Comparison of ENCODE assay signal across 8 mouse cellular contexts in the genomic region with DNA sequence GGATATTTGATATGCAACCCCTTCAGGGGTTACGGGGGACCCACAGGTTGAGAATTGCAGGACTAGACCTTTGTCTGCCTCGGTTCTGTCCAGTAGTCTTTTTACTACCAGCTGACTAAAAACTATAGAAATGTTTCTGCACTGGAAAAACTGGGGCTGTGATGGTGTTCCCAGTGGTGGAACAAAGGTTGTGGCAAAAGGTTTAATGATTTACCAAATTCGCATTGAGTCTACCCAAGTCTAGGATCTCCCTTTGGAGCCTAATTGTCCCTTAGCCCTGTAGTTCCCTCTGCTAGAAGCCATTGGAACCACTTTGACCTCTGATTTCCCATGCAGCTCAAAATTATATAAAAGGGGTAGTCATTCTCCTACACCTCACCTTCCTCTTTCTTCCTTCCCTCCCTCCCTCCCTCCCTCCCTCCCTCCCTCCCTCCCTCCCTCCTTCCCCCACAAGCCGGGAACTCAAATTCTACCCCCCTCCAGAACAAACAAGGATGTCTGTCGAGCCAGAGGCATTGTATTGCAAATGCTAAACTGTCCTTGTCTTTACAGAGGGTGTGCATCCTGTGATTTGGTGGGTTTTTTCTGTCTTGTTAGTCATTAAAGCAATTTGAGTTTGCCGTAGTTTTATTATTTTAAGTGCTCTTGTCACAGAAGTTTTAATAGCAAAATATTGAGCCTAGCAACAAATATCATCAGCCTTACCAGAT. TPM values are rescaled to one million over a fixed set of nuclear protein-coding genes. Genes with fewer than 3 reads are reported as not detected.
DNase-seq lines count a peak whose midpoint lies in the region; ATAC-seq lines count a peak whose summit lies in the region.

No protein-coding gene starts in this region.

- H3K9ac ChIP-seq in intestine, embryonic 16.5 days (ENCODE audit: low read depth, low read length): 0 out of 2 replicates have a peak overlapping the region, but pooled peaks have one; percentile 32
- peak overlapping the region; percentile 90; the same call in 1 of the 2 replicates for H3K9ac ChIP-seq in midbrain, embryonic 15.5 days

- intact Hi-C loops in heart, postnatal 10 days (cut with DNase I): loop anchor here (5.0 kb wide), 2 partner anchors 40 to 190 kb away; a partner anchor contains a TSS

- no peaks in the 10 kb centered on the region for H3K9me3 ChIP-seq in heart, embryonic 10.5 days
- H3K9me3 ChIP-seq in intestine, embryonic 16.5 days (ENCODE audit: control insufficient read depth, low read length): no peaks in the 10 kb centered on the region
- H3K9me3 ChIP-seq in midbrain, embryonic 15.5 days: no peaks in the 10 kb centered on the region

- peak overlapping the region; percentile 82 for H3K4me2 ChIP-seq in intestine, embryonic 16.5 days (ENCODE audit: low read depth, low read length)
- H3K4me2 ChIP-seq in midbrain, embryonic 15.5 days: peak overlapping the region; percentile 85

- 29% methylated on average over 5 of the region's 6 CpGs for WGBS in heart, embryonic 10.5 days
- WGBS in intestine, embryonic 16.5 days: 14% methylated on average over 5 of the region's 6 CpGs
- 13% methylated on average over 6 of the region's 6 CpGs for WGBS in midbrain, embryonic 15.5 days

- no peak for ATAC-seq in intestine, embryonic 16.5 days
- no peak for ATAC-seq in midbrain, embryonic 15.5 days (replicated peaks)

- peak overlapping the region; percentile 95 for H3K4me3 ChIP-seq in heart, embryonic 10.5 days
- H3K4me3 ChIP-seq in brown adipose tissue, adult 24 weeks (ENCODE audit: insufficient read depth, low read depth, low read length): peak overlapping the region; percentile 36
- peak overlapping the region; percentile 98 for H3K4me3 ChIP-seq in intestine, embryonic 16.5 days (ENCODE audit: low read length)
- peak overlapping the region; percentile 91 for H3K4me3 ChIP-seq in midbrain, embryonic 15.5 days

- H3K4me1 ChIP-seq in heart, embryonic 10.5 days: peaks cover 18% of the 10 kb centered on the region
- peaks cover 2% of the 10 kb centered on the region; the same call in 1 of the 2 replicates for H3K4me1 ChIP-seq in brown adipose tissue, adult 24 weeks (ENCODE audit: control insufficient read depth, insufficient read depth, insufficient read length, low read length)
- H3K4me1 ChIP-seq in intestine, embryonic 16.5 days (ENCODE audit: control insufficient read depth, insufficient read depth, low read length): peaks cover 22% of the 10 kb centered on the region
- H3K4me1 ChIP-seq in midbrain, embryonic 15.5 days: peaks cover 28% of the 10 kb centered on the region

- H3K27ac ChIP-seq in heart, embryonic 10.5 days: no peak overlapping the region
- no peak overlapping the region for H3K27ac ChIP-seq in brown adipose tissue, adult 24 weeks (replicated peaks; ENCODE audit: low read depth, low read length)
- H3K27ac ChIP-seq in intestine, embryonic 16.5 days (ENCODE audit: low read length): peak overlapping the region; percentile 77
- H3K27ac ChIP-seq in midbrain, embryonic 15.5 days: no peak overlapping the region

- H3K27me3 ChIP-seq in heart, embryonic 10.5 days (ENCODE audit: insufficient read depth, poor library complexity, severe bottlenecking): no peaks in the 10 kb centered on the region
- no peaks in the 10 kb centered on the region for H3K27me3 ChIP-seq in intestine, embryonic 16.5 days (replicated peaks; ENCODE audit: control insufficient read depth, insufficient read depth, low read length)
- no peaks in the 10 kb centered on the region for H3K27me3 ChIP-seq in midbrain, embryonic 15.5 days (replicated peaks)

- H3K36me3 ChIP-seq in heart, embryonic 10.5 days: peaks cover 5% of the 10 kb centered on the region; the same call in 1 of the 2 replicates
- H3K36me3 ChIP-seq in intestine, embryonic 16.5 days (ENCODE audit: control insufficient read depth, insufficient read depth, low read length): no peaks in the 10 kb centered on the region
- no peaks in the 10 kb centered on the region for H3K36me3 ChIP-seq in midbrain, embryonic 15.5 days (replicated peaks)

- DNase-seq in heart, embryonic 10.5 days (ENCODE audit: low spot score): no peak
- no peak for DNase-seq in heart, postnatal 10 days
- no peak for DNase-seq in spleen, postnatal 36 days (ENCODE audit: low spot score in 2 of 2)
- DNase-seq in ovary, adult 18-20 months (ENCODE audit: low spot score): no peak
- DNase-seq in cerebellum, postnatal 14 days: no peak

RNA-seq across cellular contexts. Expression of a gene that starts 2.0 kb away (rescaled TPM):
- 66.6 and 87.3 TPM in 2 replicates for polyA plus RNA-seq in heart, embryonic 10.5 days (2016; fragmentation: Nextera tagmentation; extraction: Ambion mirVana)
- 100 to 1,000 TPM; 130 to 141 TPM for total RNA-seq in heart, postnatal 10 days (2021)
- polyA plus RNA-seq in brown adipose tissue, adult 24 weeks (2012; ENCODE audit: insufficient read depth, insufficient read length, missing spikeins): 115 and 160 TPM in 2 replicates
- polyA plus RNA-seq in intestine, embryonic 16.5 days (2015; fragmentation: Nextera tagmentation; extraction: Ambion mirVana): 72.9 and 73.6 TPM in 2 replicates
- polyA plus RNA-seq in midbrain, embryonic 15.5 days (2015; fragmentation: Nextera tagmentation; extraction: Ambion mirVana): 92.5 and 99.2 TPM in 2 replicates

RNA-seq across cellular contexts. Expression of a gene that starts 2.2 kb away (rescaled TPM):
- 9.0 TPM in 2 replicates for polyA plus RNA-seq in heart, embryonic 10.5 days (2016; fragmentation: Nextera tagmentation; extraction: Ambion mirVana)
- 1 to 10 TPM; 7.4 to 7.7 TPM for total RNA-seq in heart, postnatal 10 days (2021)
- 6.3 and 9.9 TPM in 2 replicates for polyA plus RNA-seq in brown adipose tissue, adult 24 weeks (2012; ENCODE audit: insufficient read depth, insufficient read length, missing spikeins)
- 5.8 and 7.1 TPM in 2 replicates for polyA plus RNA-seq in intestine, embryonic 16.5 days (2015; fragmentation: Nextera tagmentation; extraction: Ambion mirVana)
- 5.2 and 7.0 TPM in 2 replicates for polyA plus RNA-seq in midbrain, embryonic 15.5 days (2015; fragmentation: Nextera tagmentation; extraction: Ambion mirVana)

RNA-seq across cellular contexts. Expression of a gene that starts 42.7 kb away (rescaled TPM):
- polyA plus RNA-seq in heart, embryonic 10.5 days (2016; fragmentation: Nextera tagmentation; extraction: Ambion mirVana): not detected in 2 replicates
- not detected for total RNA-seq in heart, postnatal 10 days (2021)
- polyA plus RNA-seq in brown adipose tissue, adult 24 weeks (2012; ENCODE audit: insufficient read depth, insufficient read length, missing spikeins): 2.9 TPM in 1 of 2 replicates, not detected in the other
- polyA plus RNA-seq in intestine, embryonic 16.5 days (2015; fragmentation: Nextera tagmentation; extraction: Ambion mirVana): not detected in 2 replicates
- polyA plus RNA-seq in midbrain, embryonic 15.5 days (2015; fragmentation: Nextera tagmentation; extraction: Ambion mirVana): not detected in 2 replicates

Comparison
In these comparisons a context has a peak if more than half of its experiments do, and no peak if none do; other contexts are left out.
1. H3K4me3 ChIP-seq: peak in every context shown above with its lines; median percentile 98 in intestine, embryonic 16.5 days; 95 in heart, embryonic 10.5 days; 91 in midbrain, embryonic 15.5 days; 36 in brown adipose tissue, adult 24 weeks.